Mouse (Mus musculus) midbrain, postnatal 0 days (tissue): Measurements from ENCODE around the gene Anxa11. TPM values are rescaled to one million over a fixed set of nuclear protein-coding genes. Genes with fewer than 3 reads are reported as not detected.

Experiments
- ATAC-seq: fragments of 200-750 bp; cut with Nextera tagmentation; 2 replicates; pipeline ENCODE4 v1.8.0; 2017; ENCODE audit warnings: moderate number of reproducible peaks, mild to moderate bottlenecking, moderate TSS enrichment, moderate library complexity; ENCODE audit not compliant: low FRiP score
- DNase-seq: peaks from one replicate; pipeline ENCODE4 v3.0.0-alpha.2; 2015; ENCODE audit warnings: low spot score
- H3K27ac ChIP-seq: fragments of 300-500 bp; sonication (generic); 2 replicates; pipeline ENCODE4 v1.5.1; 2014; ENCODE audit warnings: low read depth, mild to moderate bottlenecking, low read length, mixed read lengths
- H3K27me3 ChIP-seq: fragments of 300-500 bp; sonication (generic); 2 replicates; pipeline ENCODE4 v1.6.1; 2014; ENCODE audit warnings: low read length, control low read depth, mixed read lengths; ENCODE audit not compliant: insufficient read depth
- H3K36me3 ChIP-seq: fragments of 300-500 bp; sonication (generic); 2 replicates; pipeline ENCODE4 v1.6.1; 2014; ENCODE audit warnings: low read length, control low read depth, mixed read lengths; ENCODE audit not compliant: insufficient read depth
- H3K4me1 ChIP-seq: fragments of 300-500 bp; sonication (generic); 2 replicates; pipeline ENCODE4 v1.6.1; 2014; ENCODE audit warnings: mild to moderate bottlenecking, control low read depth, antibody characterized with exemption, low read length, mixed read lengths; ENCODE audit not compliant: insufficient read depth
- H3K4me2 ChIP-seq: fragments of 300-500 bp; sonication (generic); 2 replicates; pipeline ENCODE4 v1.6.1; 2014; ENCODE audit warnings: low read depth, mild to moderate bottlenecking, low read length, mixed read lengths; ENCODE audit not compliant: poor library complexity, severe bottlenecking
- H3K4me3 ChIP-seq: fragments of 300-500 bp; sonication (generic); 2 replicates; pipeline ENCODE4 v1.5.1; 2014; ENCODE audit warnings: low read depth, mild to moderate bottlenecking, low read length, moderate library complexity
- H3K9ac ChIP-seq: fragments of 300-500 bp; sonication (generic); replicated peaks from 2 replicates; pipeline ENCODE4 v1.6.1; 2014; ENCODE audit warnings: mild to moderate bottlenecking, low read length, moderate library complexity, mixed read lengths; ENCODE audit not compliant: poor library complexity, severe bottlenecking
- H3K9me3 ChIP-seq: fragments of 300-500 bp; sonication (generic); 2 replicates; pipeline ENCODE4 v1.6.1; 2016; ENCODE audit warnings: low read length, control low read depth
- CTCF ChIP-seq: IDR thresholded peaks from 2 replicates; pipeline ENCODE4 v1.5.1; 2016; ENCODE audit warnings: antibody characterized with exemption, mild to moderate bottlenecking
- WGBS: fragments of 180-500 bp; shearing (Covaris S2); extraction: QIAGEN DNeasy Blood & Tissue Kit; methylation state at CpG from one replicate; pipeline ENCODE4 v1.1.7; 2014; 5-methylcytosine and 5-hydroxymethylcytosine counted together
- polyA plus RNA-seq: library from polyadenylated mRNA; unstranded; fragments of >200 nt; fragmentation: Nextera tagmentation; extraction: Ambion mirVana; gene quantifications from 2 replicates; pipeline ENCODE4 v1.2.1, GENCODE M21; 2015
- total RNA-seq: library from RNA; depleted of rRNA; stranded (reverse); fragments of >200 nt; gene quantifications from 2 replicates; pipeline ENCODE4 v1.2.3, GENCODE M21; 2014; rRNA removed

Anxa11 gene
- total RNA-seq (2.7 and 3.0 TPM in 2 replicates), polyA plus RNA-seq (3.3 TPM in 2 replicates)

DNA sequence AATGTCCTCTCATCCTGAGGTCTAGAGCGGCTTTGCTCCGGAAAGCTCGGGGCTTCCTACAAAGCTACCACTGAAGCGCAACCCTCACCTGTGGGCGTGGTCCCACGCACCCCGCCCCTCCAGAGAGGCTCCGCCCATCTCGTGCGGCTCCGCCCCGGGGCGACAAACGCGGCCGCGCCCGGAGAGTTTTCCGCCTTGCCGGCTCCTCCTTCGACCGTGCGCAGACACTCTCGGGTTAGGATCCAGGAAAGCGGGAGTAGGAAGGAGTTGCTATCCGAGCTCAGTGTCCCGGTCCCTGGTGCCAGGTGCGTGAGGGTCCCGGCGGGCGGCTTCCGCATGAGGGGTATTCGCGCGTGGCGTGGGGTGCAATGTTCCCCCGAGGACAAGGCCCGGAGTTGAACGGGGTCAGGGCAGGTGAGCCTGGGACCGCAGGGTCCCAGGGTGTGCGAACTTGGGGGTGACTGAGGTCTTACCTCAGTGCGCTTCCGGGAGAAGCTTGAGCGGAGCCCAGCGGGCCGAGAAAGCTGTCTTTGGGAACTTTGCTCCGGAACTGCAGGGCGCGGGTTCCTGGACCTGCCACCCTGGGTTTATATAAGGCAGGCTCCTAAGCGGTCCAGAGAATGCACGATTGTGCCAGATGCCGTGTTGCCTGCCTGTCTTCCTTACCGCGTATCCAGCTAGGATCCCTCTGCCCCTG, at the start of gene Anxa11:
Gene Anxa11, plus strand, starts transcription at position 166 of the 697 bp plus-strand sequence.
- WGBS: under 1% methylated on average over 54 of the region's 54 CpGs
- H3K9ac ChIP-seq: no peak within 1 kb of the TSS; the same call in 1 of the 2 replicates
- ATAC-seq (no peak), DNase-seq (peak; percentile 12)
- no peak for TF ChIP-seq CTCF
- H3K9me3 ChIP-seq: no peaks in the 10 kb centered on the region
- H3K27ac ChIP-seq: no peak within 1 kb of the TSS
- H3K27me3 ChIP-seq: peaks cover 27% of the 10 kb centered on the region
- peak within 1 kb of the TSS; percentile 41 for H3K4me3 ChIP-seq
- H3K4me1 ChIP-seq: peaks cover 3% of the 10 kb centered on the region; the same call in 1 of the 2 replicates
- peak within 1 kb of the TSS; percentile 91 for H3K4me2 ChIP-seq
- H3K36me3 ChIP-seq: no peaks in the 10 kb centered on the region

- ATAC-seq: no peak
- Histone ChIP-seq H3K9me3 (no peaks in the 10 kb centered on the region), H3K4me2 (no peak overlapping the region), H3K36me3 (no peaks in the 10 kb centered on the region), H3K4me1 (no peaks in the 10 kb centered on the region), H3K9ac (no peak overlapping the region), H3K4me3 (no peak overlapping the region), H3K27ac (no peak overlapping the region), H3K27me3 (no peaks in the 10 kb centered on the region)
- DNase-seq: no peak
- TF ChIP-seq CTCF: no peak
- WGBS: 91% methylated on average over 2 of the region's 2 CpGs
These were observed 47.6 kb upstream of the Anxa11 start for GRCm38 (mm10) chr14:25794331-25794730.

GRCm38 (mm10) chr14:25795067-25795466, 46.9 kb upstream of the Anxa11 start:
- H3K27me3 ChIP-seq: no peaks in the 10 kb centered on the region
- H3K4me2 ChIP-seq: no peak overlapping the region
- 62% methylated on average over 6 of the region's 6 CpGs for WGBS
- no peaks in the 10 kb centered on the region for H3K4me1 ChIP-seq
- DNase-seq: no peak
- TF ChIP-seq CTCF: no peak
- no peaks in the 10 kb centered on the region for H3K36me3 ChIP-seq
- ATAC-seq: no peak
- H3K9me3 ChIP-seq: no peaks in the 10 kb centered on the region
- no peak overlapping the region for H3K4me3 ChIP-seq
- H3K27ac ChIP-seq: no peak overlapping the region
- no peak overlapping the region for H3K9ac ChIP-seq

GRCm38 (mm10) chr14:25795561-25796174, 46.3 kb upstream of the Anxa11 start:
- peak; percentile 61 for DNase-seq
- ATAC-seq: no peak
- H3K27me3 ChIP-seq: no peaks in the 10 kb centered on the region
- H3K36me3 ChIP-seq: no peaks in the 10 kb centered on the region
- no peaks in the 10 kb centered on the region for H3K9me3 ChIP-seq
- H3K9ac ChIP-seq: no peak overlapping the region
- H3K4me1 ChIP-seq: no peaks in the 10 kb centered on the region
- no peak overlapping the region for H3K4me3 ChIP-seq
- TF ChIP-seq CTCF: no peak
- no peak overlapping the region for H3K4me2 ChIP-seq
- WGBS: 32% methylated on average over 10 of the region's 10 CpGs
- H3K27ac ChIP-seq: no peak overlapping the region

- no peak for DNase-seq
- Histone ChIP-seq H3K36me3 (no peaks in the 10 kb centered on the region), H3K4me3 (no peak overlapping the region), H3K4me1 (no peaks in the 10 kb centered on the region), H3K9ac (no peak overlapping the region), H3K27ac (no peak overlapping the region), H3K27me3 (no peaks in the 10 kb centered on the region), H3K9me3 (no peaks in the 10 kb centered on the region), H3K4me2 (no peak overlapping the region)
- 84% methylated on average over 7 of the region's 7 CpGs for WGBS
- no peak for ATAC-seq
- no peak for TF ChIP-seq CTCF
These were observed 45.3 kb upstream of the Anxa11 start for GRCm38 (mm10) chr14:25796619-25797018.
